Mouse (Mus musculus) frontal cortex, postnatal 14 days (tissue): ENCODE measurements at regions not wholly inside any gene's neighbourhood (a gene's known extent, or its start where the extent isn't known, plus 50 kb on each side); places are given as distances from the start of the nearest gene placed in this dataset.

Experiments used
- DNase-seq, 2 experiments: peaks; one replicate each; pipeline ENCODE4 v3.0.0; 2022; ENCODE audit warnings: low spot score in 2 of 2

GRCm38 (mm10) chr15:69632306-69632705 is 3131.6 kb upstream of the Lrrc6 start:
- no peak for DNase-seq

DNA sequence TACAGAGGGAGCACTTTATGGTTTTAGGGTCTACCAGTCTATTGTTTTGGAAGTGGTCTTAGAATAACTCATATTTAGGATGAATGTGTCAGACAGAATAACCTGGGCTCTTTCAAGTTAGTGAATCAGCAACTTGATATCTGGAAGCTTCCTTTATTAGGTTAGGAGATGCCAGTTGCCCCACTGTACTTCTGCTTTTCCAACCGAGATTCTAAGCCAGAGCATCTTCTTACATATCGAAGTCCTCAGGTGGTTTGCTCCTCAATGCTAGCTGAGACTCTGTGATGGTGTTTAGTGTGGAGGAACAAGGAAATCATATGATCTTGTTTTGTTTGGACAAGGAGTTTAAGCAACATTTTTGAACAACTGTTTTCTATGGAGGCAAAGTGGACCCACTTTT is 3117.3 kb upstream of the Lrrc6 start:
- no peak for DNase-seq

- DNase-seq = no peak
Measured at GRCm38 (mm10) chr15:69614048-69614447, 3113.3 kb upstream of the Lrrc6 start.

- no peak for DNase-seq
Measured at GRCm38 (mm10) chr15:69591219-69592006, 3090.7 kb upstream of the Lrrc6 start.

- no peak for DNase-seq
Measured at GRCm38 (mm10) chr15:69588084-69588483, 3087.4 kb upstream of the Lrrc6 start.

- no peak for DNase-seq
Measured at GRCm38 (mm10) chr15:69576742-69577141, 3076.0 kb upstream of the Lrrc6 start.

- peak in 1 of 2 experiments; percentile 3 for DNase-seq
Measured at GRCm38 (mm10) chr15:69575611-69576153, 3075.0 kb upstream of the Lrrc6 start.

DNA sequence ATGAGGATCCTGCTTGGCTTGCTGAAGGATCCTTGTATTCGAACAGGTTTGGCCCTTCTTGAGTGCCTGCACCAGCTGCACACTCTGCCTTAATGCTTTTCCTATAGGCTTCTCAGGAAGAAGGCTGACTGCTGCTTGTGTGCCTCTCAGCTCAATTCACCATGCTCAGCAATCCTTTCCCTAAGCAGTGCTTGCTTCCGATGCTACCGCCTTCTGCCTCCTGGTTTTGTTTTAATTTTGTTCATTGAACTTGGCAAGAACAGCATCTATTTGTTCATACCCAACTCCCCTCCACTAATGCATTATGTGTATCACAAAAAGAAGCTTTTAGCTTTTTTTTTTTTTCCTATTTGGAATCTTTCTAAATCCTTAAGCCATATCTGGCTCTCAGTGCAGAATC is 3053.5 kb upstream of the Lrrc6 start:
- DNase-seq = no peak

DNA sequence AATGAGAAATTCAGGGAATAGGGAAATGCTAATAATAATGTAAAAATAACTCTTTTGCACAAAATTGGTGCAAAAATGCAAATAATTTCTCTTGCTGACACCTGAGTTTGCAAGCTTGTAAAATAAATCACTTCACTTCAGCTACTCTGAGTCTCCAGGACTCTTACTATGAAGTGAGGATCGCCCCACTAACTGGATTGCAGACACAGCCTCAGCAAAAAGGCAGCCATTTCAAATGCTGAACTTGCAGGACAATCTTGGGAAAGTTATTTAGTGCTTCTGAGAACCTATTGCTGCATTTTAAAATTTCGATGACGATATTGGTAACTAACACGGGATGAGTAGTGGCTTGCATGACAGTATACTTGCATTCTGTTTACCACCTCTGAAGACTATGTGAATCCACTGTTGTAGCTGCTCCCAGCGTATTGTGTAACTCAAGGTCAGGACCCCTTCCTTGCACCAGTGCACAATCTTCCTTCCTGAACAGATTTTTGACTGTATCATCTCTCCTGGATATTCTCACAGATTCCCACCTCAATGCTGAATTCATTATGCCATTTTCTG is 3051.4 kb upstream of the Lrrc6 start:
- DNase-seq = no peak

DNA sequence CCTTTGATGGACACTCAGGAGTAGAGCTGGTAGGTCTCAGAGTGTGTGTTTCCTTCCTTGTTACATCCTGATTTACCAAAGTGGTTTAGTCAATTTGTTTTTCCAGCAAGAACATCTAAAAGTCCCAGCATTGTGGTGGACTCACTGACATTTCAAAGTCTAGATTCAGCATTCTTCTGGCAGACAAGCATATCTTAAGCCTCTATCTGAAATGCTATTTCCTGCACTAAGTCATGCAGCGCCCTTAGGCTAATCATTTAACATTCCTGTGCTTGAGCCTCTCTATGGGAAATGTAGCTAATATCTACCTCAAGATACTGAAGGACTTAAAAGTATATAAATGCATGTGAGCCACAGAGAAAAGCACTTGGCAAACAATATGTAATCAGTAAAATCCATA is 3050.3 kb upstream of the Lrrc6 start:
- no peak for DNase-seq

GRCm38 (mm10) chr15:69526441-69527094 is 3025.9 kb upstream of the Lrrc6 start:
- no peak for DNase-seq

DNA sequence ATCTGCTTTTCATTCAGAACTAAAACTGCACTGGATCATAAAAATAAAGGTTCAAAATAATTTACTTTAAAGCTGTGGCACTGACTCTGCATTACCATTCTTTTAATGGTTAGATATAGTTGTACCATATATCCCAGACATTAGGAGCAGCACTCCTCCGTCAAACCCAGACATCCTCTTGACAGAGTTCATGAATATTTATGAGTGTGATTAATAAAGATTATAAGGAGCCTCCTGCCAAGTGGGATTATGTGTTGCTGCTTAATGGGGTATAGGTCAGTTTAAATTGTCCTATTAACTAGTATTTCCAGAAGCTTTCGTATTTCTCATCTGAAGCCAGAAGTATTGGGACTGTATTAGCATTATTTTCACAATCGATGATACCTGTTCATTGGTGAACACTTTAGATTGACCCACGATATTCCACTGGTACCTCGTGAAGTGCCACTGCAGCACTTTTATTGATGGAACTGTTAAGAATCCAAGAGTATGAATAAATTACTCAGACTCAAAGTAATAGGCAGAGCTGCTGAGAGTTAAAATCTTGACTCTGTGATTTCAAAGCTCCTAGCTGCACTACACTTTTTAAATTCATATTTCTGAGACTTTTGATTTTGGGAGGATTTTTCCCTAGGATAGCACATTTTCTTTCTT is 2983.8 kb upstream of the Lrrc6 start:
- no peak for DNase-seq

DNA sequence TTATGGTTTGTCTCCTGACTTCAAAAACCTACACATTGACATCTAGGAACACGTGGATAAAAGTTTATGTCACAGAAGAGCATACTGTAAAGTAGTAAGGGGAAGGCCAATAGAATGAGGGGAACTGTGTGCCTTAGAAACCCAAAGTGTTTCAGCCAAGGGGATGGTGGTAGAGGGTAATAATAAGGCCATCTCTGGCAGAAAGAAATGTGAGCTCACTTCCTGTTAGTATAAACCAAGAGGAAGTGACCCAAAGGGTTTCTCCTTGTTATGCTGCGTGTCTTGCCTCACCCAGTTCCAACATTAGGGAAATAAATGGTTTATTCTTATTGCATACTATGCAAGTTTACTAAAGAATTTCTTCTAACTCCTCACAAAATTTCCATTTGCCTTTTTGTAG is 2982.4 kb upstream of the Lrrc6 start:
- DNase-seq = no peak

GRCm38 (mm10) chr15:69481087-69481486 is 2980.4 kb upstream of the Lrrc6 start:
- no peak for DNase-seq

- no peak for DNase-seq
Measured at GRCm38 (mm10) chr15:69477050-69477449, 2976.3 kb upstream of the Lrrc6 start.

DNA sequence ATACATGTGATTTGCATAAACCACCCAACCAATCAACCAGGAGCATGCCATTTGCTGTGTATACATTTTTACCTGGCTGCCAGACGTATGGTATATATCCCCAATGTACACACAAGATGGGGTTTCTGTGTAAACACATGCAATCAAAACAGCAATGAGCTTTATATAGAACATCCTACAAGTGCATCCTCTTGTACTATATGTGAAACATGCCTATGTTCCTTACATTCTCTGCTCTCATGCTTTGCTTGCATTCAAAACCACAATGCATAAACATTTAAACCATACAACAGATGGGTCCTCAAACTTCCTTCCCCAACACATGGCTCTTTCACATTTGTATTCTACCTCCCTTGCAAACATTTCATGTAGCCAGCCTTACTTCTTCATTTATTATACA is 2968.9 kb upstream of the Lrrc6 start:
- DNase-seq = no peak

- no peak for DNase-seq
Measured at GRCm38 (mm10) chr15:69460581-69461194, 2960.0 kb upstream of the Lrrc6 start.

GRCm38 (mm10) chr15:69457473-69457872 is 2956.8 kb upstream of the Lrrc6 start:
- DNase-seq = no peak

DNA sequence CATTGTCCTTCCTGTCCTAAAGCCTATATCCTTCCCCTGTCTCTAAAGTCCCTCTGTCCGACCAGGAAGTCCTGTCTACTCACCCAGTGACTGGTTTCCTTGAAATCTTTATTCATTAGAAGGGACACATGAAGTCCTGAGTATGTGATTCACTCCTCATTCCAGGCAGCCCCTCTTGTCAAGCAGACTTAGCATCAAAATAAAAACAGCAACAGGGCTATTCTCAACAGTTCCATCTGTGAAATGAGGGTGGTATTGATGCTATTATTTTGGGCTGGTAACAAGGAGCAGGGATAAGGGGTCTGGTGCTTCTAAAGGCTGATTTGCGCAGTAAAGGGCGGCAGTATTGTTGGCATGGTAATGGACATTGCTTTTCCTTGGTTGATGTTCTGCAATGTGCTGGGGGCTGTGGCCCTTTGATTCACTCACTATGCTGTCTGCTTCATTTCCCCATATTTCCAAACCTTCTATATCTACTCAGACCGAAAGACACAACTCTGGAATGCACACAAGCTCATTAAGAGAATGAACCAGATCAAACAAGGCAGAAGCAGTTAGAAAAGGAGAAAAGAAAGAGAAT is 2955.6 kb upstream of the Lrrc6 start:
- no peak for DNase-seq

GRCm38 (mm10) chr15:69441008-69441407 is 2940.3 kb upstream of the Lrrc6 start:
- no peak for DNase-seq

DNA sequence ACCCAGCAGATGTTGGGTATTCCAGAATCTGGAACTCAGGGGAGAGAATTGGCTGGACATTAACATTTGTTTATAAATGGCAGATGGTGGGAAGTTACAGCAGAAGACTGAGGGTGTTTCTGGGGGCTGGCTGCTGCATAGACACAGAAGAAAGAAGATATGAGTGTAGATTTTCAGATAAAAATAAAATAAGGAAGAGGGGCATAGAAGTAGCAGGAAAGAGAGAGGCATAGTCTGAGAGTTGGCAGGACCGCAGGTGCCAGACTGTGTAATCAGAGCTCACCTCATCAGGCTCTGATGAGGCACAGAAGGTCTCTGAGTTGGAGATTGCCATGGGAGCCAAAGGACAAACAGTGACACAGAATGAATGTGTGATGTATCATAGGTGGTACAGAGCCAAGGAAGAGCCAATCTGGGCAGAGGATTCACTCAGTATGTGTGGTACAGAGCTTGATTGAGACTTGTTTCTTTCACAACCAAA is 2912.9 kb upstream of the Lrrc6 start:
- no peak for DNase-seq
